Mouse (Mus musculus) liver, adult 2 months (tissue): ENCODE measurements at regions not wholly inside any gene's neighbourhood (a gene's known extent, or its start where the extent isn't known, plus 50 kb on each side); places are given as distances from the start of the nearest gene placed in this dataset.

Source experiments
- CTCF ChIP-seq: fragments of 200-500 bp; IDR thresholded peaks from 2 replicates; pipeline ENCODE4 v1.5.1; 2011; ENCODE audit warnings: low read depth, low read length, control low read depth
- POLR2A ChIP-seq: fragments of 200-500 bp; IDR thresholded peaks from 2 replicates; pipeline ENCODE4 v1.6.1; 2011; ENCODE audit warnings: low read length, control low read depth; ENCODE audit not compliant: insufficient read depth; ENCODE audit errors: extremely low read depth

GRCm38 (mm10) chr16:63371275-63371674 lies 492.7 kb downstream of the Epha3 start:
- TF ChIP-seq POLR2A (no peak), CTCF (no peak)
